Mouse (Mus musculus): ENCODE data around the gene Mansc4. TPM values are rescaled to one million over a fixed set of nuclear protein-coding genes. Genes with fewer than 3 reads are reported as not detected.
A peak's percentile ranks its signal among the peaks of the same experiment; 100 is the strongest.

The Mansc4 gene
- 1.9 and 2.5 TPM in 2 replicates for polyA plus RNA-seq (2014; fragmentation: Nextera tagmentation; extraction: Ambion mirVana)

GRCm38 (mm10) chr6:147086594-147087225, at the start of gene Mansc4:
Mansc4 (minus strand) TSS chr6:147087032.
- 4% methylated on average over 20 of the region's 20 CpGs for WGBS

DNA sequence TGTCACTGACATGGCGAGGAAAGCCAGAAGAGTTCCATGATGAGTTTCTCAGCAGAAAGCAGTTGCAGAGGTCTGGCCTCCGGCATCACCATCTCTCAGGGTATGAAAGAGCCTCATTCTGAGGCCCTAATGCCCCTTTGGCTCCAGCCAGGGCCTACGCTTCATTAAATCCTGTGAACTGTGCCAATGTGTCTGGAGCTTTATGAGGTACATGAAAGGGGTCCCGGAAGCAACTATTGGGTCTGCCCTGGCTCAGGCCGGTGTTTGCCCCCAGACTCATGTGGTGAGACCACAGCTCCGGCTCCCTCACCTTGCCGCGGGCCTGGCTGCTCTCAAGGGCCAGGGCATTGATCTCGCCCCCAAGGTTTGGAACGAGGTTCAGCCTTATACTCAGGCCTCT, 40.4 kb upstream of the Mansc4 start:
- WGBS = 81% methylated on average over 10 of the region's 10 CpGs
- no peak for ATAC-seq (ENCODE audit: insufficient number of reproducible peaks, low FRiP score, low TSS enrichment, low read depth)
- DNase-seq (ENCODE audit: low spot score) = no peak

More at GRCm38 (mm10) chr6:147086594-147087225, at the start of gene Mansc4:
- peak within 1 kb of the TSS; percentile 58 for H3K4me2 ChIP-seq (ENCODE audit: low read depth, severe bottlenecking)
- no peak for ATAC-seq (ENCODE audit: insufficient number of reproducible peaks, low FRiP score, low TSS enrichment, low read depth)
- peak within 1 kb of the TSS; percentile 67 for H3K9ac ChIP-seq (ENCODE audit: low read length)
- H3K4me3 ChIP-seq (ENCODE audit: low read depth, low read length) = peak within 1 kb of the TSS; percentile 24
- H3K4me1 ChIP-seq (ENCODE audit: control insufficient read depth, insufficient read depth, low read length) = peaks cover 7% of the 10 kb centered on the region
- peak; percentile 70 for DNase-seq (ENCODE audit: low spot score)
- peak within 1 kb of the TSS; percentile 45; the same call in 1 of the 2 replicates for H3K27ac ChIP-seq (replicated peaks; ENCODE audit: low read depth, low read length)
- no peaks in the 10 kb centered on the region for H3K27me3 ChIP-seq (ENCODE audit: control insufficient read depth, insufficient read depth, low read length)
- no peaks in the 10 kb centered on the region for H3K36me3 ChIP-seq (ENCODE audit: control insufficient read depth, insufficient read depth, low read length)
- H3K9me3 ChIP-seq (ENCODE audit: control insufficient read depth, low read length) = no peaks in the 10 kb centered on the region

GRCm38 (mm10) chr6:147121320-147121719, 34.5 kb upstream of the Mansc4 start:
- H3K4me2 ChIP-seq (ENCODE audit: low read depth, severe bottlenecking) = no peak overlapping the region
- 69% methylated on average over 6 of the region's 6 CpGs for WGBS
- no peak overlapping the region for H3K4me3 ChIP-seq (ENCODE audit: low read depth, low read length)
- H3K27me3 ChIP-seq (ENCODE audit: control insufficient read depth, insufficient read depth, low read length) = no peaks in the 10 kb centered on the region
- no peak for DNase-seq (ENCODE audit: low spot score)
- H3K4me1 ChIP-seq (ENCODE audit: control insufficient read depth, insufficient read depth, low read length) = no peaks in the 10 kb centered on the region
- no peak for ATAC-seq (ENCODE audit: insufficient number of reproducible peaks, low FRiP score, low TSS enrichment, low read depth)
- H3K9me3 ChIP-seq (ENCODE audit: control insufficient read depth, low read length) = no peaks in the 10 kb centered on the region
- H3K27ac ChIP-seq (replicated peaks; ENCODE audit: low read depth, low read length) = no peak overlapping the region
- H3K36me3 ChIP-seq (ENCODE audit: control insufficient read depth, insufficient read depth, low read length) = no peaks in the 10 kb centered on the region
- H3K9ac ChIP-seq (ENCODE audit: low read length) = no peak overlapping the region

More for the DNA sequence above, 40.4 kb upstream of the Mansc4 start:
- H3K4me1 ChIP-seq (ENCODE audit: control insufficient read depth, insufficient read depth, low read length) = no peaks in the 10 kb centered on the region
- H3K4me2 ChIP-seq (ENCODE audit: low read depth, severe bottlenecking) = no peak overlapping the region
- no peaks in the 10 kb centered on the region for H3K27me3 ChIP-seq (ENCODE audit: control insufficient read depth, insufficient read depth, low read length)
- no peaks in the 10 kb centered on the region for H3K36me3 ChIP-seq (ENCODE audit: control insufficient read depth, insufficient read depth, low read length)
- no peak overlapping the region for H3K9ac ChIP-seq (ENCODE audit: low read length)
- no peaks in the 10 kb centered on the region for H3K9me3 ChIP-seq (ENCODE audit: control insufficient read depth, low read length)
- no peak overlapping the region for H3K4me3 ChIP-seq (ENCODE audit: low read depth, low read length)
- no peak overlapping the region for H3K27ac ChIP-seq (replicated peaks; ENCODE audit: low read depth, low read length)

- Histone ChIP-seq H3K27me3 (ENCODE audit: control insufficient read depth, insufficient read depth, low read length) (no peaks in the 10 kb centered on the region), H3K4me2 (ENCODE audit: low read depth, severe bottlenecking) (no peak overlapping the region), H3K9me3 (ENCODE audit: control insufficient read depth, low read length) (no peaks in the 10 kb centered on the region), H3K4me3 (ENCODE audit: low read depth, low read length) (no peak overlapping the region), H3K27ac (replicated peaks; ENCODE audit: low read depth, low read length) (no peak overlapping the region), H3K36me3 (ENCODE audit: control insufficient read depth, insufficient read depth, low read length) (no peaks in the 10 kb centered on the region), H3K4me1 (ENCODE audit: control insufficient read depth, insufficient read depth, low read length) (no peaks in the 10 kb centered on the region), H3K9ac (ENCODE audit: low read length) (no peak overlapping the region)
- 90% methylated on average over 3 of the region's 3 CpGs for whole genome bisulfite sequencing
- DNase-seq (ENCODE audit: low spot score) (no peak), ATAC-seq (ENCODE audit: insufficient number of reproducible peaks, low FRiP score, low TSS enrichment, low read depth) (no peak)
Measured at GRCm38 (mm10) chr6:147118190-147118589, 31.4 kb upstream of the Mansc4 start.

DNA sequence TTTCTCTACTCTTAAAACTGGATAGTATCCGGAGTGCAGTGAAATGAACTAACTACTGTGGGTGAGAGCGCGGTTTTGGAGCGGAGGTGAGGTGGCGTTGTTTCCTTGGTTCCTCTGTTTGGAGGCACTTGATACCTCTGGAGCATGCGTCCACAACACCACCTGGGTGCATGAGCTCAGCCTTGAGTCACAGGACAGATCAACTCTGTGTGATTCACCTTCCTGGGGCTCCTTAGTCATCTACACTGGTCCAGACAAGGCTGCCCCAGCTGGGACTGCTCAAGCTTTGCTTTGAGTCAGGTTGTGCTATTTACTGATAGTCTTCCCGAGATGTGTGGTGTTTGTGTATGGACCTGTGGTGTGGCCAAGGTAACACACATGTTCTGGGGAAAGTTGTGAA, 30.9 kb upstream of the Mansc4 start:
- 94% methylated on average over 7 of the region's 7 CpGs for WGBS

GRCm38 (mm10) chr6:147116579-147116978, 29.7 kb upstream of the Mansc4 start:
- no peak overlapping the region for H3K4me3 ChIP-seq (ENCODE audit: low read depth, low read length)
- DNase-seq (ENCODE audit: low spot score) = peak; percentile 93
- no peaks in the 10 kb centered on the region for H3K9me3 ChIP-seq (ENCODE audit: control insufficient read depth, low read length)
- no peaks in the 10 kb centered on the region for H3K36me3 ChIP-seq (ENCODE audit: control insufficient read depth, insufficient read depth, low read length)
- 8% methylated on average over 10 of the region's 10 CpGs for WGBS
- no peak overlapping the region for H3K9ac ChIP-seq (ENCODE audit: low read length)
- no peak overlapping the region for H3K4me2 ChIP-seq (ENCODE audit: low read depth, severe bottlenecking)
- no peak for ATAC-seq (ENCODE audit: insufficient number of reproducible peaks, low FRiP score, low TSS enrichment, low read depth)
- no peaks in the 10 kb centered on the region for H3K4me1 ChIP-seq (ENCODE audit: control insufficient read depth, insufficient read depth, low read length)
- H3K27me3 ChIP-seq (ENCODE audit: control insufficient read depth, insufficient read depth, low read length) = no peaks in the 10 kb centered on the region
- no peak overlapping the region for H3K27ac ChIP-seq (replicated peaks; ENCODE audit: low read depth, low read length)

More for the DNA sequence above, 30.9 kb upstream of the Mansc4 start:
- Histone ChIP-seq H3K27ac (replicated peaks; ENCODE audit: low read depth, low read length) (no peak overlapping the region), H3K4me1 (ENCODE audit: control insufficient read depth, insufficient read depth, low read length) (no peaks in the 10 kb centered on the region), H3K27me3 (ENCODE audit: control insufficient read depth, insufficient read depth, low read length) (no peaks in the 10 kb centered on the region), H3K9ac (ENCODE audit: low read length) (no peak overlapping the region), H3K9me3 (ENCODE audit: control insufficient read depth, low read length) (no peaks in the 10 kb centered on the region), H3K4me2 (ENCODE audit: low read depth, severe bottlenecking) (no peak overlapping the region), H3K4me3 (ENCODE audit: low read depth, low read length) (no peak overlapping the region), H3K36me3 (ENCODE audit: control insufficient read depth, insufficient read depth, low read length) (no peaks in the 10 kb centered on the region)
- no peak for DNase-seq (ENCODE audit: low spot score)
- ATAC-seq (ENCODE audit: insufficient number of reproducible peaks, low FRiP score, low TSS enrichment, low read depth) = no peak

DNA sequence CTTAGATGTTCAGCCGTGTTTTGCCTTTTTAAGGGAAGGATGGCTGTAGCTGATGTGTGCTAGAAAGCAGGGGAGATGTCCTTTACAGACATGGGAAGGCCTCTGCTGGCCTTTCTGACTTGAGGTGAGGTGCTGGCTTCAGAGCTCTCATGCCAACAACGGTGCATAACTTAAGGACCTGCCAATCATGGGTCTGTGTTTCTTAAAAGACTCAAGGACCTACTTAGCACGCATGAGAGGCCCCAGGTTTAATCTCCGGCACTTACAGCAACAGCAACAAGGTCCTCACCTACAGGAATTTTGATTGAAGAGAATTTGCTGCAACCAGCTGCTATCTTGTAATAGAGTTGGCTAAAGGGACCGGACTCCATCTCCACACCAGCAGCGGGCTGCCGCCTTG, 22.5 kb upstream of the Mansc4 start:
- peaks cover 2% of the 10 kb centered on the region; the same call in 1 of the 2 replicates for H3K36me3 ChIP-seq (ENCODE audit: control insufficient read depth, insufficient read depth, low read length)
- no peaks in the 10 kb centered on the region for H3K4me1 ChIP-seq (ENCODE audit: control insufficient read depth, insufficient read depth, low read length)
- H3K27me3 ChIP-seq (ENCODE audit: control insufficient read depth, insufficient read depth, low read length) = no peaks in the 10 kb centered on the region
- no peaks in the 10 kb centered on the region for H3K9me3 ChIP-seq (ENCODE audit: control insufficient read depth, low read length)
- DNase-seq (ENCODE audit: low spot score) (no peak), ATAC-seq (ENCODE audit: insufficient number of reproducible peaks, low FRiP score, low TSS enrichment, low read depth) (no peak)
- 91% methylated on average over 7 of the region's 7 CpGs for WGBS
- no peak overlapping the region for H3K27ac ChIP-seq (replicated peaks; ENCODE audit: low read depth, low read length)
- H3K9ac ChIP-seq (ENCODE audit: low read length) = no peak overlapping the region
- no peak overlapping the region for H3K4me3 ChIP-seq (ENCODE audit: low read depth, low read length)
- no peak overlapping the region for H3K4me2 ChIP-seq (ENCODE audit: low read depth, severe bottlenecking)

DNA sequence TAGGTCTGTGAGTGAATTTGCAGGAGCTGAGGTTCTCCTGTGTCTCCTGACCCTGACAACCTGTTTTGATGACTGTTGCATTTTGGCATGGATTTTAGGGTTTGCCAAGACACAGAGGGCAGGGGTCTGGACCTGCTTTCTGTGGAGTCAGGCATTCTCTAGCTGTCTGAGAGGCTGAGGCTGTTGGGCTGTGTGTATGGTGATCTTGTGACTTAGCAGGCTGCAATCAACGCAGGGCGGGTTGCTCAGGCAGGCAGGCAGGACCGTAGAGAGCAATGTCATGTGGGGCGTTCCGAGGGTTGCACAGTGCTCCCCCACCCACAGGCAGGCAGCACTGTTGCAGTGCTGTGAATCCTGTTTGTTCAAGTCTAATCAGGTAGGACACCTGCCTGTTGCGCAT, 19.9 kb upstream of the Mansc4 start:
- no peak for ATAC-seq (ENCODE audit: insufficient number of reproducible peaks, low FRiP score, low TSS enrichment, low read depth)
- peaks cover 4% of the 10 kb centered on the region; the same call in 1 of the 2 replicates for H3K36me3 ChIP-seq (ENCODE audit: control insufficient read depth, insufficient read depth, low read length)
- 90% methylated on average over 6 of the region's 6 CpGs for WGBS

GRCm38 (mm10) chr6:147105529-147105928, 18.7 kb upstream of the Mansc4 start:
- WGBS = 100% methylated on average over 1 of the region's 1 CpGs
- Histone ChIP-seq H3K4me1 (ENCODE audit: control insufficient read depth, insufficient read depth, low read length) (no peaks in the 10 kb centered on the region), H3K9ac (ENCODE audit: low read length) (no peak overlapping the region), H3K27me3 (ENCODE audit: control insufficient read depth, insufficient read depth, low read length) (no peaks in the 10 kb centered on the region), H3K9me3 (ENCODE audit: control insufficient read depth, low read length) (no peaks in the 10 kb centered on the region), H3K4me3 (ENCODE audit: low read depth, low read length) (no peak overlapping the region), H3K4me2 (ENCODE audit: low read depth, severe bottlenecking) (no peak overlapping the region), H3K36me3 (ENCODE audit: control insufficient read depth, insufficient read depth, low read length) (peaks cover 2% of the 10 kb centered on the region; the same call in 1 of the 2 replicates), H3K27ac (replicated peaks; ENCODE audit: low read depth, low read length) (no peak overlapping the region)
- DNase-seq (ENCODE audit: low spot score) (no peak), ATAC-seq (ENCODE audit: insufficient number of reproducible peaks, low FRiP score, low TSS enrichment, low read depth) (no peak)

More for the DNA sequence above, 19.9 kb upstream of the Mansc4 start:
- no peak overlapping the region for H3K27ac ChIP-seq (replicated peaks; ENCODE audit: low read depth, low read length)
- H3K4me1 ChIP-seq (ENCODE audit: control insufficient read depth, insufficient read depth, low read length) = no peaks in the 10 kb centered on the region
- no peaks in the 10 kb centered on the region for H3K27me3 ChIP-seq (ENCODE audit: control insufficient read depth, insufficient read depth, low read length)
- no peak overlapping the region for H3K4me3 ChIP-seq (ENCODE audit: low read depth, low read length)
- H3K9me3 ChIP-seq (ENCODE audit: control insufficient read depth, low read length) = no peaks in the 10 kb centered on the region
- H3K9ac ChIP-seq (ENCODE audit: low read length) = no peak overlapping the region
- H3K4me2 ChIP-seq (ENCODE audit: low read depth, severe bottlenecking) = no peak overlapping the region
- no peak for DNase-seq (ENCODE audit: low spot score)

Measured in limb, embryonic 11.5 days (tissue).